Mouse (Mus musculus) CH12.LX (cell line): ENCODE measurements around the gene Cabp1. TPM values are rescaled to one million over a fixed set of nuclear protein-coding genes. Genes with fewer than 3 reads are reported as not detected.

Experiments used
- DNase-seq: peaks from one replicate; pipeline ENCODE4 v3.0.0-alpha.2; 2013; ENCODE audit errors: extremely low read depth
- H3K27ac ChIP-seq: 2 replicates; pipeline ENCODE4 v1.5.1; 2012; ENCODE audit warnings: low read depth, mild to moderate bottlenecking, control low read depth, moderate library complexity; ENCODE audit not compliant: insufficient read depth
- H3K27me3 ChIP-seq: replicated peaks from 2 replicates; pipeline ENCODE3; 2012; ENCODE audit warnings: inconsistent platforms
- H3K36me3 ChIP-seq, 2 experiments: replicated peaks in 1 of 2; 2 replicates each; pipeline versions ENCODE3 to v1.6.1; 2012; ENCODE audit warnings: inconsistent platforms in 1 of 2, low read length in 1 of 2, mild to moderate bottlenecking in 1 of 2, mixed read lengths in 1 of 2, moderate library complexity in 1 of 2; ENCODE audit not compliant: control insufficient read depth in 1 of 2, insufficient read depth in 1 of 2
- H3K4me1 ChIP-seq, 2 experiments: 2 replicates each; pipeline ENCODE4 v1.6.1; 2012; ENCODE audit warnings: inconsistent platforms in 1 of 2, moderate library complexity in 1 of 2; ENCODE audit not compliant: insufficient read depth in 2 of 2, control insufficient read depth in 1 of 2
- H3K4me2 ChIP-seq: 2 replicates; pipeline ENCODE4 v1.6.1; 2012; ENCODE audit warnings: low read depth, mild to moderate bottlenecking, control low read depth; ENCODE audit not compliant: poor library complexity, insufficient read depth, severe bottlenecking
- H3K4me3 ChIP-seq, 3 experiments: fragments of 150-350 bp in 1 of 3; sonication (generic) in 1 of 3; replicated peaks in 1 of 3; 2 replicates each; pipeline versions ENCODE3 to v1.5.1; 2011 to 2012; ENCODE audit warnings: low read depth in 2 of 3, low read length in 2 of 3, mild to moderate bottlenecking in 2 of 3, moderate library complexity in 2 of 3, control low read depth in 1 of 3, improper control_type of control experiment in 1 of 3, inconsistent platforms in 1 of 3, mixed read lengths in 1 of 3; ENCODE audit not compliant: poor library complexity in 1 of 3
- H3K79me2 ChIP-seq: replicated peaks from 2 replicates; pipeline ENCODE4 v1.6.1; 2012; ENCODE audit warnings: mild to moderate bottlenecking, moderate library complexity; ENCODE audit not compliant: control insufficient read depth, poor library complexity, insufficient read depth, severe bottlenecking; ENCODE audit errors: extremely low read depth
- H3K9ac ChIP-seq: 2 replicates; pipeline ENCODE4 v1.6.1; 2012; ENCODE audit warnings: low read depth, mild to moderate bottlenecking, control low read depth, moderate library complexity; ENCODE audit not compliant: insufficient read depth
- H3K9me3 ChIP-seq: replicated peaks from 2 replicates; pipeline ENCODE3; 2012; ENCODE audit warnings: low read length, inconsistent platforms, mixed read lengths
- BHLHE40 ChIP-seq: IDR thresholded peaks from 2 replicates; pipeline ENCODE4 v1.6.1; 2011; ENCODE audit warnings: mild to moderate bottlenecking, low read depth, low read length, improper control_type of control experiment
- CHD2 ChIP-seq: IDR thresholded peaks from 2 replicates; pipeline ENCODE4 v1.6.1; 2011; ENCODE audit warnings: low read length, improper control_type of control experiment
- CTCF ChIP-seq, 2 experiments: IDR thresholded peaks in 1 of 2; conservative IDR thresholded peaks in 1 of 2; 2 replicates each; pipeline ENCODE4 v1.5.1; 2011 to 2012; ENCODE audit warnings: low read depth in 2 of 2, low read length in 2 of 2, improper control_type of control experiment in 1 of 2, inconsistent platforms in 1 of 2, mild to moderate bottlenecking in 1 of 2, moderate library complexity in 1 of 2
- ELF1 ChIP-seq: IDR thresholded peaks from 2 replicates; pipeline ENCODE4 v1.6.1; 2014; ENCODE audit warnings: low read depth, mild to moderate bottlenecking, inconsistent platforms, low read length, improper control_type of control experiment
- EP300 ChIP-seq: IDR thresholded peaks from 2 replicates; pipeline ENCODE4 v1.6.1; 2011; ENCODE audit warnings: low read length, improper control_type of control experiment
- GABPA ChIP-seq: IDR thresholded peaks from 2 replicates; pipeline ENCODE4 v1.6.1; 2012; ENCODE audit warnings: low read depth, low read length, improper control_type of control experiment, inconsistent platforms; ENCODE audit not compliant: insufficient replicate concordance
- IRF4 ChIP-seq: IDR thresholded peaks from 2 replicates; pipeline ENCODE4 v1.6.1; 2014; ENCODE audit warnings: low read depth, mild to moderate bottlenecking, inconsistent platforms, low read length, improper control_type of control experiment
- JUN ChIP-seq: IDR thresholded peaks from 2 replicates; pipeline ENCODE4 v1.6.1; 2011; ENCODE audit warnings: low read depth, mild to moderate bottlenecking, low read length, improper control_type of control experiment, moderate library complexity; ENCODE audit not compliant: insufficient read depth
- JUND ChIP-seq: conservative IDR thresholded peaks from 2 replicates; pipeline ENCODE4 v1.6.1; 2011; ENCODE audit warnings: low read depth, low read length, improper control_type of control experiment
- MAFK ChIP-seq: IDR thresholded peaks from 2 replicates; pipeline ENCODE4 v1.6.1; 2011; ENCODE audit warnings: low read length, improper control_type of control experiment; ENCODE audit not compliant: insufficient replicate concordance
- MAX ChIP-seq: IDR thresholded peaks from 2 replicates; pipeline ENCODE4 v1.6.1; 2011; ENCODE audit warnings: low read length, improper control_type of control experiment
- MAZ ChIP-seq: IDR thresholded peaks from 2 replicates; pipeline ENCODE4 v1.6.1; 2012; ENCODE audit warnings: low read depth, mild to moderate bottlenecking, inconsistent platforms, low read length, improper control_type of control experiment, moderate library complexity
- MEF2A ChIP-seq: IDR thresholded peaks from 2 replicates; pipeline ENCODE4 v1.6.1; 2014; ENCODE audit warnings: low read depth, mild to moderate bottlenecking, inconsistent platforms, low read length, improper control_type of control experiment, borderline replicate concordance
- MYC ChIP-seq: IDR thresholded peaks from 2 replicates; pipeline ENCODE4 v1.6.1; 2011; ENCODE audit warnings: low read depth, mild to moderate bottlenecking, improper control_type of control experiment, low read length
- POLR2A ChIP-seq: IDR thresholded peaks from 2 replicates; pipeline ENCODE4 v1.6.1; 2011; ENCODE audit warnings: low read depth, mild to moderate bottlenecking, improper control_type of control experiment, low read length
- POLR2AphosphoS2 ChIP-seq: IDR thresholded peaks from 2 replicates; pipeline ENCODE4 v1.6.1; 2011; ENCODE audit warnings: low read depth, low read length, improper control_type of control experiment
- RAD21 ChIP-seq: IDR thresholded peaks from 2 replicates; pipeline ENCODE4 v1.6.1; 2011; ENCODE audit warnings: low read depth, mild to moderate bottlenecking, low read length, improper control_type of control experiment, moderate library complexity
- SIN3A ChIP-seq: IDR thresholded peaks from 2 replicates; pipeline ENCODE4 v1.6.1; 2012; ENCODE audit warnings: low read length, improper control_type of control experiment, inconsistent platforms
- SMC3 ChIP-seq: IDR thresholded peaks from 2 replicates; pipeline ENCODE4 v1.6.1; 2011; ENCODE audit warnings: low read depth, low read length, improper control_type of control experiment
- TBP ChIP-seq: conservative IDR thresholded peaks from 2 replicates; pipeline ENCODE4 v1.6.1; 2011; ENCODE audit warnings: low read depth, low read length, improper control_type of control experiment
- TCF12 ChIP-seq: IDR thresholded peaks from 2 replicates; pipeline ENCODE4 v1.6.1; 2014; ENCODE audit warnings: low read depth, mild to moderate bottlenecking, inconsistent platforms, low read length, improper control_type of control experiment
- UBTF ChIP-seq: IDR thresholded peaks from 2 replicates; pipeline ENCODE4 v1.6.1; 2012; ENCODE audit warnings: low read depth, mild to moderate bottlenecking, inconsistent platforms, low read length, improper control_type of control experiment, moderate library complexity
- USF2 ChIP-seq: conservative IDR thresholded peaks from 2 replicates; pipeline ENCODE4 v1.6.1; 2011; ENCODE audit warnings: low read depth, low read length, improper control_type of control experiment
- ZKSCAN1 ChIP-seq: IDR thresholded peaks from 2 replicates; pipeline ENCODE4 v1.6.1; 2012; ENCODE audit warnings: low read depth, inconsistent platforms, low read length, improper control_type of control experiment, borderline replicate concordance
- dilution Hi-C: fragments of 300-500 bp; cut with MboI; formaldehyde crosslinking; loops from 2 replicates; pipeline ENCODE4 v1.14.3; 2020; ENCODE audit warnings: low sequenced_read_pairs; ENCODE audit not compliant: extremely low pct_unique_long_range_greater_than_20kb, extremely low pct_ligation_motif_present
- in situ Hi-C: fragments of 300-500 bp; cut with MboI; formaldehyde crosslinking; loops from 3 replicates; pipeline ENCODE4 v1.14.3; 2019; ENCODE audit warnings: low sequenced_read_pairs, low pct_ligation_motif_present, low pct_unique_long_range_greater_than_20kb, mixed read lengths
- polyA plus RNA-seq: library from polyadenylated mRNA; unstranded; fragments of >175 nt; gene quantifications from 2 replicates; pipeline ENCODE4 v1.2.1, GENCODE M21; 2012; ENCODE audit warnings: low read depth; ENCODE audit not compliant: insufficient read length
- total RNA-seq, 2 experiments: library from RNA; depleted of rRNA; stranded (reverse); fragments of 300-350 nt in 1 of 2; fragments of >200 nt in 1 of 2; gene quantifications; 2 replicates each; pipeline ENCODE4 v1.2.3; 2012 to 2014

Cabp1 gene
- total and polyA plus RNA-seq, 3 experiments, result 0.59 to 1.8 (median 1.7) TPM

DNA sequence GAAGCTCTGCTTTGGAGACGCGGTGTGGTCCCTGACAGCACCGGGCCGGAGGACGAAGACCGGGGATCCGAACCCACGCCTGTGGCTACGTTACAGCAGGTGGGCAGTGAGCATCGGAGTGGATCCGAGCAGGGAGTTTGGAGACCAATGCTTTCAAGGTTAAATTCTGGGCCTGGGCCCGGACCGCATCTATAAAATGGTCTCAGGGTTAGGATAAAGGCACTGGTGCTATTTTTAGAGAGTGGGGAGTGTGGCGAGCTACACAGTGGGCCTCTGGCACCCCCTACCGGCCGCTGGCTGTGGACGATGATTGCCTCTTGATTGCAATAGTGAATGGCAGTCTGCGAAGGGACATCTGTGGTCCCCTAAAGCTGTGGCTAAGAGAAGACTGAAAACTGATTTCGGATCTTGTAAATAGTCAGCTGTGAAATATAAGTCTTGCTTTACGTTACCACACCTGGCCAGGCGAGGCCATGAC is 41.6 kb upstream of the Cabp1 start, which contains the start of gene Pop5:
Gene Pop5 (plus strand): TSS at position 51 of the 478 bp plus-strand sequence.
- Histone ChIP-seq H3K4me1 (peaks cover 10 to 27% of the 10 kb centered on the region in 2 experiments), H3K36me3 (peaks cover 13 to 15% of the 10 kb centered on the region in 2 experiments), H3K27ac (no peak within 1 kb of the TSS), H3K9me3 (no peaks in the 10 kb centered on the region), H3K9ac (no peak within 1 kb of the TSS)
- DNase-seq, result peak; percentile 78
- TF ChIP-seq EP300 (no peak), ELF1 (no peak), MEF2A (peak; percentile 97), RAD21 (peak; percentile 88), CTCF (conservative IDR thresholded peaks at IDR 0.05 in 1 of 2, IDR thresholded peaks at IDR 0.05 in 1 of 2; ENCODE audit: low read depth in 2 of 2, low read length in 2 of 2) (peak; percentile 83 to 93), SMC3 (peak; percentile 72)
- TF ChIP-seq, all 38 proteins: peak for 4
- Histone ChIP-seq H3K79me2 (peaks cover 19% of the 10 kb centered on the region), H3K4me3 (peak within 1 kb of the TSS in 1 of 3 experiments; percentile 21), H3K4me2 (no peak within 1 kb of the TSS), H3K27me3 (no peaks in the 10 kb centered on the region)
- dilution Hi-C loops (no loop called here), in situ Hi-C loops (loop anchor here (5.0 kb wide), 2 partner anchors 109 to 259 kb away; no protein-coding TSS in a partner anchor)

DNA sequence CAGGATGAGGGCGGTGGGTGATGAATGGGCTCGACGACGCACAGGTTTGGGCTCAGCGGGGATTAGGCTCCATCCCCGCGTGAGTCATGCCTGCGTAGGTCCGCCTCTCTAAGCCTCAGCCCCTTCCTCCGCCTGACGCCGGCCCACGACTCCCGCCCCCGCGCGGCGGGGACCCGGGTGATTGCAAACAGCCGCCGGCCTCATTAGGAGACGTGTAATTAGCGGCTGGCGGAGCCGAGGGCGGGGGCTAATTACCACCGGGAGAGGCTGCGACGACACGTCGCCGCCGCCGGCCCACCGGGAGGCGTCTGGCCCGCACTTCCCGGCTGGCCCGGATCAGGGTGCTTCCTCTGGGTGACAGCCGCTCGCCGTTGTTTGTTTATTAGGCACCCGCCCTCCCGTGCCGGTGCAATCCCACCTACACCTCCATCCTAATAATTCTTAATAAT is 41.2 kb upstream of the Cabp1 start:
- H3K9ac ChIP-seq, result no peak overlapping the region
- no peaks in the 10 kb centered on the region for H3K27me3 ChIP-seq
- no peak for DNase-seq
- TF ChIP-seq USF2, result no peak
- TF ChIP-seq JUND, result no peak
- TF ChIP-seq ZKSCAN1, result no peak
- no peak for TF ChIP-seq GABPA
- no peak for TF ChIP-seq BHLHE40
- TF ChIP-seq, all 38 proteins: peak for 0
- peaks cover 16% of the 10 kb centered on the region for H3K79me2 ChIP-seq
- dilution Hi-C loops (no loop called here), in situ Hi-C loops (loop anchor here (5.0 kb wide), 2 partner anchors 108 to 258 kb away; no protein-coding TSS in a partner anchor)
- H3K27ac ChIP-seq, result no peak overlapping the region
- no peak overlapping the region for H3K4me2 ChIP-seq
- H3K36me3 ChIP-seq, result peaks cover 8 to 11% of the 10 kb centered on the region in 2 experiments
- peaks cover 12 to 28% of the 10 kb centered on the region in 2 experiments for H3K4me1 ChIP-seq
- peak overlapping the region in 1 of 3 experiments; percentile 21 for H3K4me3 ChIP-seq
- H3K9me3 ChIP-seq, result no peaks in the 10 kb centered on the region

DNA sequence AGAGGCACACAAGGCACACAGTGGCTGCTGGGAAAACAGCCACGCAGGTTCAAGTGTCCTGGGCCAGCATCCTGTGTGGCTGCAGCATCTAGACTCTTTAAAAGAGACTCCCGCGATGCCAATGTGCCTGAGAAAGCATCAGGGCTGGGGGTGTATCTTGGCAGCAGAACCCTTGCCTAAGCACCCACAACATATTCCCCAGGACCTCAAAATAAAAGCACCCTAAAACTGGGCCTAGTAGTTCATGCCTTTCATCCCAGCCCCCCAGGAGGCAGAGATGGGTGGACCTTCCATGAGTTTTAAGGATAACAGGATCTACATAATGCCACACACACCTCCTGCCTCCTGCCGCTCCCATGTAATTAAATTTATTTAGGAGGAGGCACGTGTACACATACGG is 40.3 kb upstream of the Cabp1 start:
- Histone ChIP-seq H3K36me3 (peaks cover 0 to 2% of the 10 kb centered on the region in 2 experiments), H3K9me3 (no peaks in the 10 kb centered on the region), H3K4me1 (peaks cover 12 to 28% of the 10 kb centered on the region in 2 experiments), H3K27ac (no peak overlapping the region), H3K27me3 (peaks cover 2% of the 10 kb centered on the region), H3K79me2 (peaks cover 11% of the 10 kb centered on the region), H3K4me3 (no peak overlapping the region), H3K4me2 (no peak overlapping the region), H3K9ac (no peak overlapping the region)
- dilution Hi-C loops, result no loop called here
- no peak for DNase-seq
- in situ Hi-C loops, result no loop called here
- no peak for TF ChIP-seq TBP
- no peak for TF ChIP-seq JUN
- no peak for TF ChIP-seq MAFK
- no peak for TF ChIP-seq POLR2AphosphoS2
- no peak for TF ChIP-seq SIN3A
- TF ChIP-seq CHD2, result no peak
- TF ChIP-seq POLR2A, result no peak
- no peak for TF ChIP-seq RAD21
- TF ChIP-seq IRF4, result no peak
- TF ChIP-seq MAX, result no peak
- no peak for TF ChIP-seq MEF2A
- TF ChIP-seq ELF1, result no peak
- TF ChIP-seq JUND, result no peak
- no peak for TF ChIP-seq TCF12
- TF ChIP-seq UBTF, result no peak
- TF ChIP-seq MAZ, result no peak
- TF ChIP-seq EP300, result no peak
- TF ChIP-seq MYC, result no peak
- TF ChIP-seq USF2, result no peak
- no peak for TF ChIP-seq SMC3
